Mouse (Mus musculus): ENCODE measurements around the gene Ttc37.

The Ttc37 gene

GRCm38 (mm10) chr13:76098493-76099303, at the start of gene Ttc37, which contains the start of gene Arsk:
Gene Ttc37, plus strand, starts transcription at chr13:76098734.
Gene Arsk, minus strand, starts transcription at chr13:76098660.
- DNase-seq: peak; percentile 95

GRCm38 (mm10) chr13:76055391-76056232, 42.9 kb upstream of the Ttc37 start:
- peak; percentile 57 for DNase-seq

- DNase-seq: peak; percentile 87
Measured at GRCm38 (mm10) chr13:76056261-76056724, 42.2 kb upstream of the Ttc37 start.

DNA sequence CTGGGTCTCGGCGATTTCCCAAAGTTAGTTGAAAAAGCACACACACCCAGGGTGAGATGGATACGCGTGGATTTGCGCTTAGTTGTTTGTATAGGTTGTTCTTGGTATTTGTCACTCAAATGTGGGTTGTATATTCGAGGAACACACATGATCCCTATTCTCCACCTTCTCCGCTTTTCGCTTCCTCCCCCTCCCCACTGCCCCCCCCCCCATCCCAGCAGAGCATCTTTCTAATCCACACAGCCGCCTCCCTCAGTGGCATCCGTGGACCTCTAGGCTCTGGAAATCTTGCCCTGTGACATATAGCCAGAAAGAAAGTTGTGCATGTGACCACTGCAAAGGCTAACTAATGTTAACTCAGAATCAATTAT, 41.7 kb upstream of the Ttc37 start, which contains the start of gene Gpr150:
Gene Gpr150, minus strand, starts transcription at position 101 of the 371 bp plus-strand sequence.
- DNase-seq: no peak

DNA sequence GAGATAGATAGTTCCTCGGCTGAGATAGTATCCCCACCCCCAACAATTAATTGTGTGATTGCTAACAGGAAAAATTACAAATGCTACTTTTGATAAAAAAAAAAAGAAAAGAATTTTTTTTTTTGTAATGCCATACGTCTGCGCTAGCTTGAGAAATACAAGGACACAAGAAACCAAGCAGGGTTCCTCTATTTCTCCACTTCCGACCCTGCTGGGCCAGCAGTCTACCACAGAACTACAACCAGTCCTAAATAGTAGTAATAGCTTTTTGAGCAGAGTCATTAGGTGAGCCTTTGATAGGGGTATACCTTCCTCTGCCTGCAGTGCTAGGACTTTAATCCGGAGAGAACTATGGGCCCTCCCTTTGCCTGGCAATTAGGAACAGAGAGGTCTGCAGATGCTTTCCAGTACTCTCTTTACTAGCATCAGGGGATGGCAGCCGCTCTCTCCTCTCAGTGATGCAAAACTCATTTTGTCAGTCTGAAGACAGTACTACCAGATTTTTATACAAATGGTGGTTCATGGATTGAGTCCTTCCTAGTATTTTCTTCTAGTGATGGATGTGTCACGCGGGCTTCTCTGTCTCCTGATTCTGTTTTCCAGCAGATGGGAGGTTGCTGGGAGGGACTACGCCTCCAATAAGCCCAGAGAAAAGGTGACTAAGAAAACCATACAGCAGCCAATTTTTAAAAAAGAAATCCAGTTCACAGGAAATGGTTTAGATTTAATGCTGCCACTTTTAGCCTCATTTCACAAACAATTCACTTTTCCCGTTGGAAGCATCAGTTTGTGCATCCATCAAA, 41.1 kb upstream of the Ttc37 start:
- DNase-seq: no peak

GRCm38 (mm10) chr13:76059591-76059990, 38.9 kb upstream of the Ttc37 start:
- DNase-seq: no peak

DNA sequence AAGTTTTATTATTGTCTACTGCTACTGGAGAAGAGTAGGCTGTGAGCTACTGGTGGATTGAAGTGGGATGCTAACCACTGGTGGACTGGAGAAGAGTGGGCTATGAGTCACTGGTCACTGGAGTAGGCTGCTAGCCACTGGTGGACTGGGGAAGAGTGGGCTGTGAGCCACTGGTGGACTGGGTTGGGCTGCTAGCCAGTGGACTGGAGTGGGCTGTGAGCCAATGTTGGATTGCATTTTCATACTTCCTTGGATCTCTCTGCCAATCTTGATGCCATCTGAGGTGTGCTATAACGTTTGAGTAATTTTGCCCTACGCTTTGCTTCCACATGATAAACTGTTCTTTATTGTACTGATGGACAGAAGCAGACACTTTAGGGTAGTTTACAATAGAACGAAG, 36.4 kb upstream of the Ttc37 start:
- DNase-seq: no peak

DNA sequence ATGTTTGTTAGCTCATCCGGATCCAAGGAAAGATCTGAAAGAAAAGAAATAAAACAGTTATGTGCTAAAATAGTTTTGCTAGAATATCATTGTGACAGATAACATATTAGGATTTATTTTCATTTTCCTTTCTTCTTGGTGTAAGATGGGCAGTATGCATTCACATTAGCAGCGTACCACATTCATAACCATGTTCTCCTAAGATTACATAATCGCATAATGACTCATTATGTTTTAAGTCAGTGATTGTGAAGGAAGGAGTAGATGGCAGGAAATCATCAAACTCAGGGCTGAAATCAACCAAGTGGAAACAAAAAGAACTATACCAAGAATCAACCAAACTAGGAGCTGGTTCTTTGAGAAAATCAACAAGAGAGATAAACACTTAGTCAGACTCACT, 36.0 kb upstream of the Ttc37 start:
- no peak for DNase-seq

DNA sequence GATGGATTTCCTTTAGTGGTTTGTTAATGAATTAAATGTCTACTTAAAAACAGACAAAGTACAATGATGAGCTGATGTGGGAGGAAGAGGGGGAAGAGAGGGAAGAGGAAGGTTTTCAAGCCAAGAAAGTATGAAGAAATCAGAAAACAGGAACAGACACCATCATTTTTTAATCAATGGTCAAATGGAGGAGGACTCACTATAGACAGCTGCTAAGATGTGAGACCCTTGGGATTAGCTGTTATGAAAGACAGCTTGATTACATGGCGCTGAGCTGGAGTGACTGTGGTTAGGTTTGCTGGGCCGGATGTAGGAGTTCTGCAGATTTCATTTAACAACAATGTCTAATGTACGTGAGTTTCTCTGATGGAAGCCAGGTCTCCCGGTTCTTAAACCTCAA, 35.0 kb upstream of the Ttc37 start:
- DNase-seq: no peak

DNA sequence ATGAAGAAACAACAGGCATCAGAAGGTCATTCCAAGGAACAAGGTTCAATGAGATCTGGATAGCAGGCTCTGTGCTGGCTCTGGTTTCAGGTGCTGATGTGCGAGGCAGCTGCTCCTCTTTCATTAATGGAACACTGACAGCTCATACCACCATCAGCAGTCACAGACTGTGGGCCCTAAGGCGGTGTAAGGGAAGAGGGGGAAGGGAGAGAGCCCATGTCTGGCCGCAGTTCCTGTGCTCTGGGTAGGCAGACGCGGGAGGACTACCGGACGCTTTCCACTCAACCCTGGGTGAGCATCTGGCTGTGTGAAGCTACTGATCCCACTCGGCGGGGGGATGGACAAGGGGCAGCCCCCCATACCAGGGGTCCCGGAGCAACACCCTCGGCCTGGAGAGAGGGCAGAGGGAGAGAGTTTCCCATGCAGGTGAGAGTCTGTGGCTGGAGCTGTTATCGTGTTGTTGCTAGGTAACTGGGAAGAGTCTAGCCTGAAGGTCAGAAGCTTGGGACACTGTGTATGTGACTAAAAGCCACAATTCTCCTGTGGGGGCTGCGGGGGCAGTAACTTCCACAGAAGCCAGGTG, 34.1 kb upstream of the Ttc37 start:
- peak; percentile 12 for DNase-seq

DNA sequence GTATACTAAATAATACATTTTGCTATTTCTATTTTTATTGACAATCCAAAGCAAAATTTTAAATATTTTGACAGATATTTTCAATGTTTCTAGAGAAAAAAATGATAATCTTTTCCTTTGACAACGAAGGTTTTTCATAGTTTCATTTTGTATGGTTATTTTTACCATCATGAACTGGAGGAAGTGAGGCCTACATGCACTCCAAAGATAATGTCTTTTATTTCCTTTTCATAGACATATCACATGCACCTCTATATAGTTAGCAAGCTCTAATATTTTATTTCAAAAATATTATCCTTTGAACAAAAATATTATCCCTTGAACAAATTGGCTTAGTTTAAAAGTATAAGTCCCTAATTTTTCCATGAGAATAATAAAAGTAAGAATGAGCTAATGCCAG, 24.2 kb upstream of the Ttc37 start:
- no peak for DNase-seq

DNA sequence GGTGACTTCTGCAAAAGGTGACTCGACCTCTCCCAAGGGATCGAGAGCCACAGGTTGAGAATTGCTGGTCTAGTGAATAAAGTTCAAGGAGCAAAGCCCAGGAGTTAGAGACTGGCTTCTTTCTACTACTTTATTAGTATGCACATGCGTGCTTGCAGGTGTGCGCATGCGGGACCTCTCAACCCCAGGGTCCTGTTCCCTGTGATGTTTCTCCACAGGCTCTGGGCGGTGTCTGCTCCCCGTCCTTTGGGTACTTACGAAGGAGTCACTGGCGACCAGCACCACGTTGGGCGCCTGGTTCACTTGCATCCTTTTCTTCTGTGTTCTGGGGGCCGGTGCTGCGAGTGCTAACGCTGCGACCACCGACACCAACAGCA, 430 bp upstream of the Ttc37 start:
- peak; percentile 63 for DNase-seq

DNA sequence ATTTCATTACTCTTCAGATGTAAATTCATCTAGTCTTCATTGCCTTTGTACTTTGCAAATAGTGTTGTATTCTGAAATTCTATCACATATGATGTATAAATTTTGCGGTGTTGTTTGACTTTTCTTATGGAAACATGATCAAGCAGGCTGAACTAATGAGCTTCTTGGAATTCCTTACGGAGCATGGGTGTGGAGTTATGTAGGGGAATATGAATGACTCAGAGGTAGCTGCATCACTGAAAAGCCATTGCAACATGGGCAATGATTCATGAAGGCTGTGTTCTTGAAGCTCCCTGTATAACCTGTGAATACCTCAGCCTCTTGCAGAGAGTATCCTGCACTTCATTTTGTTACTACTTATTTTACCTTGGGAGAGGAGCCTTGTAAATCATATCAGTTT, 3.5 kb downstream of the Ttc37 start:
- no peak for DNase-seq

GRCm38 (mm10) chr13:76109069-76109824, 10.7 kb downstream of the Ttc37 start:
- DNase-seq: no peak

DNA sequence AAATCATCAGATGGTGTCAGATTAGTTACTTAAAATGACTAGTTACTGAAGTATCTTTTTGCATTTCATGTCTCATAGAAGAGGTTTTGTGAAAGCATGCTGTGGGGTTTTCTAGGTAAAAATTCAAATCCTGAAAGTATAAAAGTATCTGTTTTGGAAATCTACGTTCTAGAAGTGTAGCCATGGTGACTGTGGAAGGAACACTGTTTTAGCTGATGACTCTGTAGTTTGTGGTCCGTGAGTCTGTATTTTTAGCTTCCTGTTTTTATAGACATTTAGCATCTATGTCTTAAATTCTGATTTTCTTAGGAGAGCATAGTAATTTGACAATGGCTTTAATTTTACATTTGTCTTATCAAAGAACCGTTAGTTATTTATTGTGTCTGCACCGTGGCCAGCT, 30.3 kb downstream of the Ttc37 start:
- no peak for DNase-seq

DNA sequence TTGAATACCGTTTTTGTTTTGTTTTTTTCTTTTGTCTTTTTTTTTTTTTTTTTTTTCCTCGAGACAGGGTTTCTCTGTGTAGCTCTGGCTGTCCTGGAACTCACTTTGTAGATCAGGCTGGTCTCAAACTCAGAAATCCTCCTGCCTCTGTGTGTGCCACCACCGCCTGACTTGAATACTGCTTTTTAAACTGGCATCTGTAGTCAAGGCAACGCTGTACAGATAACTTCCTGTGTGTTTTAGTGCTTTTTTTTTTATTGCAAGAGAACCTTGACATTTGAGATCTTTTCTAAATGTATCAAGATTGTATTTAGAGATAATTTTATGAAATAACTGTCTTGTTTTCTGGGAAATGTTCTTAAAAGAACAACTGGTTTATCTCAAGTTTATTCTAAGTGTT, 33.9 kb downstream of the Ttc37 start:
- DNase-seq: no peak

GRCm38 (mm10) chr13:76138862-76139261, 40.3 kb downstream of the Ttc37 start:
- no peak for DNase-seq

DNA sequence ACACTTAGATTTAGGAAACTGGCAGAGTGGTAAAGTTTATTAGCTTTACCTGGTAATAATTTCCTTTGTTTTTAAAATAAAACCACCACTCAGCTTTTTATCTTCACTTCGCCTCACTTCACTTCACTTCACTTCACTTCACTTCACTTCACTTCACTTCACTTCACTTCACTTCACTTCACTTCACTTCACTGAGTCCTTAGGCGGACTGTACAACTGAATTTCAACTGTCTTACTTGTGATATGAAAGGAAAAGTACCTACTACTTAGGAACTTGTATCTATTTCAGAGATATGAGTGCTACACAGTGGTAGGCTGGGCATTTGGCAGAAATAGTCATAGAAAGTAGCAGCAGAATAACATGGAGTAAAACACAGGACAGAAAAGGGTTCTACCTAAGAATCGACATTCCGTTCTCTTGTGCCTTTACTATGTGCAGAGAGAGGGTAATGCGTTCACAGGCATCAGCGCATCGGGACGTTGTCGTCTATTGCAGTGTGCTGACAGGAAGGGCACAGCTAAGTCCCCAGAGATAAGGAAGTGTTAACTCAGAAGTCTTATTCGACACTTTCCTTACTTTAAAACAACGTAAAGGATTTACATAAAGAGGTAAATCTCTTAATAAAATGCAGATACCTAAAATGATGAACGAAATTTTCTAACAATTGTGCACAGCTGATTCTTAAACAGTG, 42.7 kb downstream of the Ttc37 start:
- no peak for DNase-seq

DNA sequence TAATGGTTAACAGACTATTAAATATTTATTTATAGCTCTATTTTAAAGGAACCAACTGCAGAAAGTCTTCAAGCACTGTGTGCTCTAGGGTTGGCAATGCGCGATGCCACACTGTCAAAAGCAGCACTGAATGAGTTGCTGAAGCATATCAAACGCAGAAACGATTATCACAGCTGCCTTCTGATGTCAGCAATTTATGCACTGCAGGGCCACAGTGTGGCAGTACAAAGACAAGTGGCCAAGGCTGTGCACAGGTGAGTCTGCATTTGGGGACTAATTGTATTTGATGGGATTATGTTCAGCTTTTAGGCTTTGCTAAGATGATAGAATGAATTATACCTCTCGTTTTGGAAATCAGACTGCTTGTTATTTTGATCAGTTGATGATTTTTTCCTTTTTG, 51.9 kb downstream of the Ttc37 start:
- DNase-seq: no peak

GRCm38 (mm10) chr13:76157099-76157498, 58.6 kb downstream of the Ttc37 start:
- no peak for DNase-seq

DNA sequence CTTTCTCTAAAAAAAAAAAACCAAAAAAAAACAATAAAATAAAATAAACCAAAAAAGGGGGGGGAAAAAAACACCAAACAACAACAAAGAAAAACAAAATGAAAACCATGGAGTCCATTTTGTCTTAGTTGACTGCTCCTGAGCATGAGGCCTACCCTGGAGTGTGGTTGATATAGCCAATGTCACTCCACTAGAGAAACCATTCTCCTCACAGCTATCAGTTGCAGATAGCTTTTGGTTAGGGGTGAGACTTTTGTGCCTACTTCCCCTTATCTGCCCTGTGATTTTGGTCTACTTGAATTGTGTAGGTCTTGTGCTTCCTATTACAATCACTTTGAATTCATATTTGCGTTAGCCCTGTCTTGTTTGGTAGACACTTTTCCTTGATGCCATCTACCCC, 59.0 kb downstream of the Ttc37 start:
- DNase-seq: no peak

All from embryo, embryonic 11 days (tissue).